Mouse (Mus musculus) forebrain, embryonic 11.5 days (tissue): ENCODE measurements at regions not wholly inside any gene's neighbourhood (a gene's known extent, or its start where the extent isn't known, plus 50 kb on each side); places are given as distances from the start of the nearest gene placed in this dataset.

ENCODE experiments used
- ATAC-seq: fragments of 200-750 bp; cut with Nextera tagmentation; replicated peaks from 2 replicates; pipeline ENCODE4 v1.8.0; 2017; ENCODE audit warnings: moderate TSS enrichment; ENCODE audit not compliant: low FRiP score
- DNase-seq: peaks from one replicate; pipeline ENCODE4 v3.0.0-alpha.2; 2017; ENCODE audit warnings: low spot score
- H3K27ac ChIP-seq: fragments of 300-500 bp; sonication (generic); 2 replicates; pipeline ENCODE4 v1.5.1; 2014; ENCODE audit warnings: low read depth, low read length
- H3K27me3 ChIP-seq: fragments of 300-500 bp; sonication (generic); 2 replicates; pipeline ENCODE4 v1.6.1; 2014; ENCODE audit warnings: mild to moderate bottlenecking, low read length, mixed read lengths; ENCODE audit not compliant: control insufficient read depth, insufficient read depth
- H3K36me3 ChIP-seq: fragments of 300-500 bp; sonication (generic); 2 replicates; pipeline ENCODE4 v1.6.1; 2014; ENCODE audit warnings: mild to moderate bottlenecking, low read length, moderate library complexity, mixed read lengths; ENCODE audit not compliant: control insufficient read depth, insufficient read depth
- H3K4me1 ChIP-seq: fragments of 300-500 bp; sonication (generic); replicated peaks from 2 replicates; pipeline ENCODE4 v1.6.1; 2014; ENCODE audit warnings: low read length, mixed read lengths; ENCODE audit not compliant: control insufficient read depth, insufficient read depth
- H3K4me2 ChIP-seq: fragments of 300-500 bp; sonication (generic); 2 replicates; pipeline ENCODE4 v1.6.1; 2014; ENCODE audit warnings: low read depth, mild to moderate bottlenecking, low read length, moderate library complexity, mixed read lengths; ENCODE audit not compliant: severe bottlenecking
- H3K4me3 ChIP-seq: fragments of 300-500 bp; sonication (generic); 2 replicates; pipeline ENCODE4 v1.5.1; 2014; ENCODE audit warnings: low read depth, low read length
- H3K9ac ChIP-seq: fragments of 300-500 bp; sonication (generic); 2 replicates; pipeline ENCODE4 v1.6.1; 2014; ENCODE audit warnings: low read length
- H3K9me3 ChIP-seq: fragments of 300-500 bp; sonication (generic); 2 replicates; pipeline ENCODE4 v1.6.1; 2016; ENCODE audit warnings: low read length, mixed read lengths; ENCODE audit not compliant: control insufficient read depth
- WGBS: fragments of 180-500 bp; shearing (Covaris S2); extraction: QIAGEN DNeasy Blood & Tissue Kit; methylation state at CpG from one replicate; pipeline ENCODE4 v1.1.7; 2014; 5-methylcytosine and 5-hydroxymethylcytosine counted together

DNA sequence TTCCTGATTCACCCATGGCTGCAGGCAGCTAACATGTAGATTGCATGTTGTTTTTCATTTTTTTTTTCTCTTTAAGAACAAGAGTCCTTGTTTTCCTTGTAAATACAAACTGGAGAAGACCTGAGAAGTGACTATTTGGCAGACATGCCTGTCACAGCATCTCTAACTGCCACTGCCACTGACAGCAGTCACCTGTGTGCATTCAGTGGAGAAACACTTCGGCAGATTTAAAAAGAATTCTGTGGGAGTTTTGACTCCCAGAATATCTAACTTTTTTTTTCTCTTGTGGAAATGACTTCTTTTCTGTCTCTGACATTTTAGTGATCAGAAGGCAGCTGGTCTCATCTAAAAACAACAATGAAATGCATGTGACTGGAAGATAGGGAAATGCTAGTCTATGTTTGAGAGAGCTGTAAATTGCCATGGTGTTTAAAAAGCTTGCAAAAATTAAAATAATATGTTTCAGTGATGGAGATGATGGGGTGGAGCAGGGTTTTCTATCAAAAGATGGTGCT lies 526.0 kb upstream of the Agtr1b start:
- Histone ChIP-seq H3K4me1 (no peaks in the 10 kb centered on the region), H3K4me2 (no peak overlapping the region), H3K9me3 (no peaks in the 10 kb centered on the region), H3K9ac (no peak overlapping the region), H3K27ac (no peak overlapping the region), H3K4me3 (no peak overlapping the region), H3K36me3 (no peaks in the 10 kb centered on the region), H3K27me3 (no peaks in the 10 kb centered on the region)
- ATAC-seq (no peak), DNase-seq (no peak)
- 77% methylated on average over 1 of the region's 1 CpGs for WGBS

GRCm38 (mm10) chr3:20864241-20864640 lies 497.3 kb upstream of the Agtr1b start:
- Histone ChIP-seq H3K36me3 (no peaks in the 10 kb centered on the region), H3K9ac (no peak overlapping the region), H3K27me3 (no peaks in the 10 kb centered on the region), H3K9me3 (no peaks in the 10 kb centered on the region), H3K27ac (no peak overlapping the region), H3K4me2 (no peak overlapping the region), H3K4me3 (no peak overlapping the region), H3K4me1 (no peaks in the 10 kb centered on the region)
- WGBS = 83% methylated on average over 2 of the region's 2 CpGs
- no peak for DNase-seq
- no peak for ATAC-seq

- Histone ChIP-seq H3K27me3 (no peaks in the 10 kb centered on the region), H3K27ac (no peak overlapping the region), H3K9ac (no peak overlapping the region), H3K4me2 (no peak overlapping the region), H3K4me1 (no peaks in the 10 kb centered on the region), H3K9me3 (no peaks in the 10 kb centered on the region), H3K36me3 (no peaks in the 10 kb centered on the region), H3K4me3 (no peak overlapping the region)
- DNase-seq (no peak), ATAC-seq (no peak)
- 86% methylated on average over 4 of the region's 4 CpGs for WGBS
Measured at GRCm38 (mm10) chr3:20831038-20831437, 464.1 kb upstream of the Agtr1b start.

DNA sequence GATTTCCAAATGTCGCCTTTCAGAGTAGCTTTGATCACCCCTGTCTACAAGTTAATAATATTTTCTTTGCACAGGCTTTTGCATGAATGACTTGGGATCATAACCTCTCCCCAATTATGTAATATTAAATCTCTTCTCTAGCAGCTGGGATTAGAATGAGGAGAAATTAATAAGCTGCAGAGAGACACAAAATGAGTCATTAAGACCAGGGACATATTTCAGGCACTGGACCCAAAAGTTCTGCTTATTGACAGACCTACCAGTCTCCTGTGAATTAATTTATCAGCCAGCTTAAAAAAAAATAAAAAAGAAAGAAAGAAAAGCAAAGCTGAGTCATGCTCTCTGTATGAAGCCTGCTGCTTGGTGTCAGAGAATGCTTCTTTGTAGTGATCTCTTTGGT lies 462.4 kb upstream of the Agtr1b start:
- 70% methylated on average over 1 of the region's 1 CpGs for WGBS
- Histone ChIP-seq H3K4me1 (no peaks in the 10 kb centered on the region), H3K36me3 (no peaks in the 10 kb centered on the region), H3K27ac (no peak overlapping the region), H3K9me3 (no peaks in the 10 kb centered on the region), H3K27me3 (no peaks in the 10 kb centered on the region), H3K9ac (no peak overlapping the region), H3K4me3 (no peak overlapping the region), H3K4me2 (no peak overlapping the region)
- DNase-seq (no peak), ATAC-seq (no peak)

DNA sequence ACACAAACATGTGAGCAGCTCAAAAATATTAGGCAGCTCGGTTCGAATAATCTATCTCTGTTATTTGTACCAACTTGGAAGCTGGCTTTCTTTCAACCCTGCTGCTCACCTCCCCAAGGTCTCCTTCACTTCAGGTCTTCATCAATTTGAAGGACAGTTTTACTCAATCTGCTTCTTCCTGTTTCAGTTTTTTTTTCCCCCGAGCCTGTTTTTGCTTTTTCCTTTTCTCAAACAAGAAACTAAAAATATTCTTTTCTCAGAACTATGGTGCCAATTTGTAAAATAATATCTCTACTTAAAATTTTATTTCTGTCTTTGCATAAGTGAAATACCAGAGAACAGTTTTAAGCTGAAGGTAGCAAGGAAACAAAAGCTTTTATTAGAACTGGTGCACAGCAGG lies 461.8 kb upstream of the Agtr1b start:
- 86% methylated on average over 3 of the region's 3 CpGs for WGBS
- Histone ChIP-seq H3K4me3 (no peak overlapping the region), H3K9ac (no peak overlapping the region), H3K4me1 (no peaks in the 10 kb centered on the region), H3K27ac (no peak overlapping the region), H3K4me2 (no peak overlapping the region), H3K27me3 (no peaks in the 10 kb centered on the region), H3K36me3 (no peaks in the 10 kb centered on the region), H3K9me3 (no peaks in the 10 kb centered on the region)
- no peak for ATAC-seq
- no peak for DNase-seq

- H3K4me2 ChIP-seq = no peak overlapping the region
- 92% methylated on average over 4 of the region's 4 CpGs for WGBS
- no peak overlapping the region for H3K27ac ChIP-seq
- no peak overlapping the region for H3K9ac ChIP-seq
- no peak overlapping the region for H3K4me3 ChIP-seq
- ATAC-seq (no peak), DNase-seq (no peak)
- H3K4me1 ChIP-seq = no peaks in the 10 kb centered on the region
- no peaks in the 10 kb centered on the region for H3K36me3 ChIP-seq
- H3K27me3 ChIP-seq = no peaks in the 10 kb centered on the region
- no peaks in the 10 kb centered on the region for H3K9me3 ChIP-seq
Measured at GRCm38 (mm10) chr3:20825661-20826334, 458.8 kb upstream of the Agtr1b start.

DNA sequence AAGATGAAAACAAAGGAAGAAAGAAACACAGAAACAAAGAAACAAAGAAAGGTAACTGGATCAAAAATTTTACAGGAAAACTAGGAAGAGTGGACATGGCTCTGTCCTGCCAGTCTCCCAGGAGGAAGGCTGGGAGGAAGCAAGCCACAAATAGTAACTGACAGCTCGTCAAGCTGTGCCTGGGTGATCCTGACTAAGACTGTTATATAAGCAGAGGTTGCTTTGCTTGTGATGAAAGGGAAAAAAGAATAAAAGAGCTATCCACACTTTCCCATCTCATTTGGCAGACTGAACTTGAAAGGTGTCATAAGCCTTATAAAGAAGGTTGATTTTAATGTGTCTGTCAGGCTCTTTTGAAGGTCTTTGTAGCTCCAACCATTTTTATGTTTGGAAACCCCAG lies 455.2 kb upstream of the Agtr1b start:
- H3K9ac ChIP-seq = no peak overlapping the region
- no peak overlapping the region for H3K27ac ChIP-seq
- no peak for DNase-seq
- no peak overlapping the region for H3K4me2 ChIP-seq
- WGBS = 37% methylated on average over 1 of the region's 1 CpGs
- H3K4me1 ChIP-seq = no peaks in the 10 kb centered on the region
- no peak overlapping the region for H3K4me3 ChIP-seq
- no peaks in the 10 kb centered on the region for H3K27me3 ChIP-seq
- H3K36me3 ChIP-seq = no peaks in the 10 kb centered on the region
- no peak for ATAC-seq
- H3K9me3 ChIP-seq = no peaks in the 10 kb centered on the region

DNA sequence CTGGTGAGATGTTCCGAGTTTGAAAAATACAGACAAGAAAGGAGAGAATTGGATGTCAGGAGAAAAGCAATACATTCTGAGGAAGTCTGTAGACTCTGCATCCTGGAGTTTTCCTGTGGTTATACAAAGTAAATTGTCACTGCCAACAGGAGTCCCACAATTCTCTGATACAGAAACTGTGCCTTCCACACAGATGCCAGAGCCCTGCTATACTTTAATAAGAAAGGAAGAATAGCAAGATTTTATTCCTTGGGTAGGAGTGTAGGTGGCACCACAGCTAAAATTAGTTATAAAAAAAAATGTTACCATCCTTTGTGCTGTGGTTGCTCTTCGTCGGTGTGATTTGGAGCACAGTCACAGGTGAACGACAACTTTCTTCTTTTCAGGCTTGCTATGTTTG lies 454.7 kb upstream of the Agtr1b start:
- H3K27ac ChIP-seq = no peak overlapping the region
- no peak overlapping the region for H3K4me3 ChIP-seq
- no peaks in the 10 kb centered on the region for H3K27me3 ChIP-seq
- DNase-seq (no peak), ATAC-seq (no peak)
- no peak overlapping the region for H3K9ac ChIP-seq
- H3K9me3 ChIP-seq = no peaks in the 10 kb centered on the region
- H3K36me3 ChIP-seq = no peaks in the 10 kb centered on the region
- WGBS = 84% methylated on average over 4 of the region's 4 CpGs
- H3K4me1 ChIP-seq = no peaks in the 10 kb centered on the region
- H3K4me2 ChIP-seq = no peak overlapping the region

DNA sequence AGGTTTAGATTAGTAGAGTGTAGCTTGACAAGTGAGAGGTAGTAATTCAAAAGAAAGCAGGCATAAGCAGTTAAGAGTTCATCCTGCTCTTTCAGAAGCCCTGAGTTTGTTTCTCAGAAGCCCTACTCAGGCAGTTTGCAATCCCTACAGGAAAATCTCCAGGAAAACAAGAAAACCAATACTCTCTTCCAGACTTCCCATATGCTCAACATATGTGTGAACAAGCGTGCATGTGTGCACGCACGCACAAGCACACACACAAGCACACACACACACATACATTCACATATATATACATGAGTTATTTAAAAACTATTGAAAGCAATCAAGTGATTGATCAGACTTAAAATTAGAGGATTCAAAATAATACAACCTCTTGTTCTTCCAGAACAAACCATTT lies 453.1 kb upstream of the Agtr1b start:
- Histone ChIP-seq H3K27me3 (no peaks in the 10 kb centered on the region), H3K4me2 (no peak overlapping the region), H3K4me3 (no peak overlapping the region), H3K9ac (no peak overlapping the region), H3K9me3 (no peaks in the 10 kb centered on the region), H3K36me3 (no peaks in the 10 kb centered on the region), H3K27ac (no peak overlapping the region), H3K4me1 (no peaks in the 10 kb centered on the region)
- WGBS = 90% methylated on average over 3 of the region's 3 CpGs
- no peak for DNase-seq
- no peak for ATAC-seq
